Mouse (Mus musculus) neutrophil, adult 5-6 weeks (primary cell): ENCODE results near the gene Olfr392. TPM values are rescaled to one million over a fixed set of nuclear protein-coding genes. Genes with fewer than 3 reads are reported as not detected.

Experiments used
- ATAC-seq: fragments of 151-379, 151-347 bp; 2 replicates; pipeline ENCODE4 v1.8.0; 2017; ENCODE audit warnings: mild to moderate bottlenecking, moderate TSS enrichment; ENCODE audit not compliant: insufficient number of reproducible peaks, poor library complexity, low FRiP score, severe bottlenecking; ENCODE audit errors: extremely low read depth
- total RNA-seq: library from RNA; stranded (forward); fragments of 200-1000 nt; gene quantifications from 2 replicates; pipeline ENCODE4 v1.2.3, GENCODE M21; 2017

Olfr392 gene
- not detected in 2 replicates for total RNA-seq

GRCm38 (mm10) chr11:73816949-73817348 is at the start of gene Olfr392:
Gene Olfr392, minus strand, starts transcription at chr11:73817049.
- no peak for ATAC-seq

DNA sequence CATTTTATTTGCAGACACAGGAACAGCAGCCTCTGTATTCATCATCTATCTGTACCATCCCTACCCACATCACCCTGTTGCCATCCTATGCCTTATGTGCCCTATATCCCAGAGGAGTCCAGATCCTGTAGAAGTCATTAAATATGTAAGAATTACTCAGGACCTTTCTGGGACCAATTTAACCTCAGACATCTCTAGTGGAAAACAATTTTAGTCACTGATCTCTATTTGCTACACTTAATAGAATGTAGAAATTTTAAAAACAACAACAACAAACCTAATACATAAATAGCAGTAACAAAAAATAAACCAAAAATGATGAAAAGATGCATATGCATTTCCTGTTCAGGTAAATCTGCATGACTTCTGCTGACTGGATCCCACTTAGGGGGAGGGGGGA is 34.5 kb upstream of the Olfr392 start, which contains the start of gene Olfr393:
TSS of gene Olfr393 (minus strand) at position 101 of the 400 bp plus-strand sequence.
- ATAC-seq: no peak

- no peak for ATAC-seq
Observed at GRCm38 (mm10) chr11:73802952-73803351, 13.9 kb downstream of the Olfr392 start, which contains the start of gene Olfr391-ps. Gene Olfr391-ps, minus strand, starts transcription at chr11:73803052.

DNA sequence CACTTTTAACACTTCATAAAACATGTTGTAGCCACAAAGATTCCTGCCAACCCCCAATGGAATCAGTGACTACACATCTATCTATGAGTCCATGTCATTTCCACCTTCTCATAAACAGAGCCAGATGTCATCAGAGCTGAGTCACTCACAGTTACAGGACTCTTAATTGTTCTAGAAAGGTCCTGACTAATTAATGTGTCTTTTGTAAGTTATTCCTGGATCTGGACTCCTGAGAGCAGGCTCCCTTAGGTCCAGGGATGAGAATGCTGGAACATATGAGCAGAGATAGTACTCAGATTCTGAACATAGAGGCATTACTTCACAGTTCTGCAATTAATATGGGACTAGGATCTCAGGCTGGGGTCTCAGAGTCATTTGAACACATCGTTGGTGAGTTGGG is 34.2 kb downstream of the Olfr392 start, which contains the start of gene Olfr390:
TSS of gene Olfr390 (plus strand) at position 301 of the 400 bp plus-strand sequence.
- ATAC-seq: no peak

DNA sequence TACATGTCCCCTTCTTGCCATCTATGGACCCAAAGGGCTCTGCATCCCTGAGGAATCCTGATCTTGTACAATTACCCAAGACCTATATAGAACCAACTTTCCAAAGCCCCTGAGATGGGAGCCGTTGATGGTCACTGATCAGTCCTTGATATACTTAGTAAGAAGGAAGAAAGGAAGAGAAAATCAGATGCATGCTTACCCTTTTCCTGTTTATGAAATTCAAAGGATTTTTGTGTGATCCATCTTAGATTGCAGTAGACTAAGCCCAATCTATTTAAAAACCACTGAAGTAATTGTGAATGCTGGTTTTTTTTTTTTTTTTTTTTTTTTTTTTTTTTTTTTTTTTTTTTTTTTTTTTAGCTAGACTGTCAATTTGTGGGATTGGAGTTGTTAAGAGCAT is 36.2 kb downstream of the Olfr392 start, which contains the start of gene Olfr389:
TSS of gene Olfr389 (minus strand) at position 101 of the 400 bp plus-strand sequence.
- ATAC-seq: no peak

Other genes starting within 250 kb of the Olfr392 start
- gene Olfr385, start 224.0 kb downstream of the Olfr392 start, total RNA-seq: not detected in 2 replicates
- gene Olfr384, start 218.5 kb downstream of the Olfr392 start, total RNA-seq: not detected in 2 replicates
- gene Zfp735, start 128.3 kb downstream of the Olfr392 start, total RNA-seq: not detected in 2 replicates
- gene Olfr389, start 36.3 kb downstream of the Olfr392 start, total RNA-seq: not detected in 2 replicates
- gene Olfr390, start 34.1 kb downstream of the Olfr392 start, total RNA-seq: not detected in 2 replicates
- not detected in 2 replicates for gene Olfr391-ps, start 14.0 kb downstream of the Olfr392 start, total RNA-seq
- gene Olfr393, start 34.4 kb upstream of the Olfr392 start, total RNA-seq: not detected in 2 replicates
- gene Olfr394, start 73.7 kb upstream of the Olfr392 start, total RNA-seq: 0.12 TPM in 1 of 2 replicates, not detected in the other
- 0.12 TPM in 1 of 2 replicates, not detected in the other for gene Olfr395, start 92.2 kb upstream of the Olfr392 start, total RNA-seq
- gene Olfr23, start 119.6 kb upstream of the Olfr392 start, total RNA-seq: not detected in 2 replicates
- not detected in 2 replicates for gene Olfr397, start 143.8 kb upstream of the Olfr392 start, total RNA-seq
- not detected in 2 replicates for gene Olfr398, start 173.4 kb upstream of the Olfr392 start, total RNA-seq
- gene Olfr139, start 239.5 kb upstream of the Olfr392 start, total RNA-seq: not detected in 2 replicates
- gene Olfr399, start 239.6 kb upstream of the Olfr392 start, total RNA-seq: not detected in 2 replicates